Mouse (Mus musculus) neutrophil, adult 59 days (primary cell): Measurements from ENCODE around the gene Zc3h7b. TPM values are rescaled to one million over a fixed set of nuclear protein-coding genes. Genes with fewer than 3 reads are reported as not detected.

Experiments
- total RNA-seq, 2 experiments: library from RNA; stranded (reverse); gene quantifications; 1 replicate in 1 of 2; 2 replicates in 1 of 2; pipeline ENCODE4 v1.2.4; 2023

Gene Zc3h7b
- 1 to 10 TPM; 9.2 to 9.6 TPM for total RNA-seq

DNA sequence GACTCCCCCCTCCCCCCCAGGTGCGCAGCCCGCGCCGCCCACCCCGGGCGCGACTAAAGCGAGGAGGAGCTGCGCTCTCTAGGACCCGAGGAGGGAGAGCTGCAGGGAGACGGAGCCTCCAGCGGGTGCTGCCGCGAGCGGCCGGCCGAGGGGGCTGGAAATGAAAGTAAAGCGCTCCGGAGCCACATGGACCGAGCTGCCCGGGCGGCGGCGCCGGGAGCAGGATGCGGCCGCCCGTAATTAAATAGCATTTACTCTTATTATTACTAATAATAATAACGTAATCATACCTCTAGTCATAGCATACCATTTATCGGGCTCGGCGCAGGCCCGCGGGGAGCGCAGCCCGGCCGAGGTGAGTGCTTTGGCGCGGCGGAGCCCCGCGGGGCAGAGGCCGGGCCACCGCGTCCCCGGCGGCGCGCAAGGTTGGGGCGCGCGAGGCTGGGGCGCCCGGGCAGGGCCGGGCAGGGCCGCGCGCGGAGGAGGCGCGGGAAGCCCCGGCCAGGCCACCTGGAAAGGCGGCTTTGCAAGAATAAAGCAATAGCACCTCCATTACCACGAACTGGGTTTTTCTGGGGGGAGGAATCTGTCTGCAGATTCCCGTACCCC, at the start of gene Zc3h7b, which contains the start of gene Rangap1:
Gene Zc3h7b (plus strand): TSS at position 66 of the 609 bp plus-strand sequence.
Gene Rangap1 (minus strand): TSS at position 539 of the 609 bp plus-strand sequence.

DNA sequence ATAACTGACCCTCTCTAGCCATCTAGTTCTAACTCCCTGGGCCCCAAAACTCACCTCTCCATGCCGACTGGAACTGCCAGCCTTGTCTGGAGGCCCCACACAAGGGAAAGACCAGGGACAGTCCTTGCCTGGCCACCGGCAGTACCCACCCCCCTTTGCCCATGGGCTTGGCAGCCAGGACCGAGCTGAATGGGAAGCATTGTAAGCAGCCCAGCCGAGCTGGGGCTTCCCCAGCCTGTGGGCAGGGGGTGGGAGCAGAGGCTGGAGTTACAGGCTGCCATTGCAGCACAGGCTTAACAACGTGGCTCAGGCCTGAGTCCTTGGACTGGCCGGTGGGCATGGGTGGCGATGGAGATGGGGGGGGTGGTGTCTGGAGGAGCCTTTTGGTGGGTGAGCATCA, 47.7 kb upstream of the Zc3h7b start, which contains the start of gene Chadl:
Gene Chadl (minus strand): TSS at position 113 of the 400 bp plus-strand sequence.

DNA sequence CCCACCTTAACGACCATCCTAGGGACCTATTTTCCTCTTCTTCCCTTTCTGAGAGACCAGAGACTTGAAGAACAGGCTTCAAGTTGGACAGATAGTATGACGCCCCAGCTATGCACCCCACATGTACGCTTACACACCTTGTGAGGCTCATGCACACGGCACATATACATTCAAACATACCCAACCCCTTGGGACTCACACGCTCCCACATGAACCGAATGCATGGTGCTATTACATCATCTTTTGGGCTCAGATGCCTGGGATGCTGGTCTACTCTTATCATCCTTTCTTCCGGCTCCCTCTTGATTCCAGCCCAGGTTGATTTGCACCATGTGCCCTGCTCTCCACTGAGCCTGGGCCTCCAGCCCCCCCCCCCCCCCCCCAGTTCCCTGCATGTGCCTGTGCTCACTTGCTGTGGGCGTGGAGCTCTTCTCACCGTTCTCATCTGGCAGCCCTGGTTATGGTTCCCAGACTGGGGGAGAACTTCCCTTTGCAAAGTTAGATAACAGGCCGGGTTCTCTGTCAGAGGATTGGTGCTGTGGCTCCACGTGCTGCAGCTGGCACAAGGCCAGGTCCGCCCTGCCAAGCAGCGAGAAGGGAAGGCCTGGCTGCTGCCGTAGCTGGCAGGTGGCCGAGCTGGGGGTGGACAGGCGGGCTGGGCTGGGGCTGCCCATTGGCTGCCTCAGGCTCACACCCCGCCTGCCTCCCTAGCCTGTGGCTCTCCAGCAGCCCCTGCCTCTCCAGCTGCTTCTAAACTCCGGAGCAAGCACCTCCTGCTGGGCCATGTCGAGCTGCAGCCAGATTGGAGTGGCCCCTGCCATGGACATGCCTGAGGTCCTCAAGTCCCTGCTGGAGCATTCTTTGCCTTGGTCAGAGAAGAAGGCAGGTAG, 57.4 kb downstream of the Zc3h7b start, which contains the start of gene Tef:
Gene Tef (plus strand): TSS at position 421 of the 890 bp plus-strand sequence.

Other genes starting within 250 kb of the Zc3h7b start
- 100 to 1,000 TPM; 173 to 179 TPM for gene Ep300, start 159.7 kb upstream of the Zc3h7b start, total RNA-seq
- 10 to 100 TPM; 13.1 to 21.6 TPM for gene L3mbtl2, start 81.2 kb upstream of the Zc3h7b start, total RNA-seq
- not detected for gene Chadl, start 47.8 kb upstream of the Zc3h7b start, total RNA-seq
- gene Rangap1, start 473 bp downstream of the Zc3h7b start, total RNA-seq = 10 to 100 TPM; 56.2 TPM
- 1 to 10 TPM; 5.9 to 8.3 TPM for gene Tef, start 57.4 kb downstream of the Zc3h7b start, total RNA-seq
- 10 to 100 TPM; 43.9 to 47.3 TPM for gene Tob2, start 113.7 kb downstream of the Zc3h7b start, total RNA-seq
- gene Phf5a, start 126.9 kb downstream of the Zc3h7b start, total RNA-seq = 10 to 100 TPM; 38.8 to 45.4 TPM
- gene Aco2, start 127.3 kb downstream of the Zc3h7b start, total RNA-seq = 10 to 100 TPM; 81.9 to 87.8 TPM
- 1 to 10 TPM; 4.7 to 6.5 TPM for gene Polr3h, start 181.2 kb downstream of the Zc3h7b start, total RNA-seq
- gene Csdc2, start 191.7 kb downstream of the Zc3h7b start, total RNA-seq = not detected
- gene Pmm1, start 215.9 kb downstream of the Zc3h7b start, total RNA-seq = 10 to 100 TPM; 32.6 to 33.6 TPM
- not detected for gene 1700029P11Rik, start 235.5 kb downstream of the Zc3h7b start, total RNA-seq
- gene Xrcc6, start 242.8 kb downstream of the Zc3h7b start, total RNA-seq = 10 to 100 TPM; 20.8 to 29.1 TPM